17 mouse cellular contexts compared by ENCODE assay signal in genomic region chr12:117296792-117297191, GRCm38 (mm10).
"Had no signal": no experiment of that assay in that cellular context is flagged by ENCODE, and none has a peak within 500 bp of the region (broad histone marks: within the 10 kb centered on the region; RNA-seq: fewer than 3 reads in every experiment).

No protein-coding gene starts in this region.

- DNase-seq: lung, adult 2 months; lung, postnatal 14 days; lung, postnatal 36 days; right cerebral cortex, postnatal 14 days; thymus, adult 2 months; thymus, postnatal 25 days; thymus, postnatal 4 days had no signal

- H3K4me1 ChIP-seq: lung, embryonic 15.5 days; megakaryocyte, embryonic 14.5 days; midbrain, embryonic 13.5 days; midbrain, embryonic 15.5 days; neural tube, embryonic 12.5 days; stomach, embryonic 15.5 days had no signal

- H3K27me3 ChIP-seq: lung, embryonic 15.5 days; megakaryocyte, embryonic 14.5 days; midbrain, embryonic 13.5 days; midbrain, embryonic 15.5 days; neural tube, embryonic 12.5 days; stomach, embryonic 15.5 days had no signal

- H3K36me3 ChIP-seq: lung, embryonic 15.5 days; midbrain, embryonic 13.5 days; midbrain, embryonic 15.5 days; neural tube, embryonic 12.5 days; stomach, embryonic 15.5 days had no signal

- H3K4me2 ChIP-seq: lung, embryonic 15.5 days; midbrain, embryonic 11.5 days; midbrain, embryonic 13.5 days; midbrain, embryonic 15.5 days; neural tube, embryonic 12.5 days; stomach, embryonic 15.5 days had no signal

- H3K9ac ChIP-seq: lung, embryonic 15.5 days; midbrain, embryonic 13.5 days; midbrain, embryonic 15.5 days; neural tube, embryonic 12.5 days; stomach, embryonic 15.5 days had no signal

- H3K27ac ChIP-seq: lung, embryonic 15.5 days; macrophage; midbrain, embryonic 13.5 days; midbrain, embryonic 15.5 days; neural tube, embryonic 12.5 days; stomach, embryonic 15.5 days; stomach, postnatal 0 days had no signal

- H3K4me3 ChIP-seq: lung, embryonic 15.5 days; megakaryocyte, embryonic 14.5 days; midbrain, embryonic 13.5 days; midbrain, embryonic 15.5 days; neural tube, embryonic 12.5 days; stomach, embryonic 15.5 days had no signal

- ATAC-seq: lung, postnatal 0 days; midbrain, embryonic 13.5 days; midbrain, embryonic 15.5 days had no signal

- H3K9me3 ChIP-seq: lung, embryonic 15.5 days; midbrain, embryonic 13.5 days; midbrain, embryonic 15.5 days; neural tube, embryonic 12.5 days; stomach, embryonic 15.5 days had no signal
